Mouse (Mus musculus) naive thymus-derived CD4-positive, alpha-beta T cell, adult 5 months (primary cell): ENCODE results near the gene 1500011B03Rik. TPM values are rescaled to one million over a fixed set of nuclear protein-coding genes. Genes with fewer than 3 reads are reported as not detected.

Source experiments
- polyA plus RNA-seq: library from polyadenylated mRNA; unstranded; fragments of 100-300 nt; shearing (Covaris generic); gene quantifications from one replicate; pipeline ENCODE4 v1.2.1, GENCODE M21; 2017

Gene 1500011B03Rik
- 49.4 TPM for polyA plus RNA-seq

DNA sequence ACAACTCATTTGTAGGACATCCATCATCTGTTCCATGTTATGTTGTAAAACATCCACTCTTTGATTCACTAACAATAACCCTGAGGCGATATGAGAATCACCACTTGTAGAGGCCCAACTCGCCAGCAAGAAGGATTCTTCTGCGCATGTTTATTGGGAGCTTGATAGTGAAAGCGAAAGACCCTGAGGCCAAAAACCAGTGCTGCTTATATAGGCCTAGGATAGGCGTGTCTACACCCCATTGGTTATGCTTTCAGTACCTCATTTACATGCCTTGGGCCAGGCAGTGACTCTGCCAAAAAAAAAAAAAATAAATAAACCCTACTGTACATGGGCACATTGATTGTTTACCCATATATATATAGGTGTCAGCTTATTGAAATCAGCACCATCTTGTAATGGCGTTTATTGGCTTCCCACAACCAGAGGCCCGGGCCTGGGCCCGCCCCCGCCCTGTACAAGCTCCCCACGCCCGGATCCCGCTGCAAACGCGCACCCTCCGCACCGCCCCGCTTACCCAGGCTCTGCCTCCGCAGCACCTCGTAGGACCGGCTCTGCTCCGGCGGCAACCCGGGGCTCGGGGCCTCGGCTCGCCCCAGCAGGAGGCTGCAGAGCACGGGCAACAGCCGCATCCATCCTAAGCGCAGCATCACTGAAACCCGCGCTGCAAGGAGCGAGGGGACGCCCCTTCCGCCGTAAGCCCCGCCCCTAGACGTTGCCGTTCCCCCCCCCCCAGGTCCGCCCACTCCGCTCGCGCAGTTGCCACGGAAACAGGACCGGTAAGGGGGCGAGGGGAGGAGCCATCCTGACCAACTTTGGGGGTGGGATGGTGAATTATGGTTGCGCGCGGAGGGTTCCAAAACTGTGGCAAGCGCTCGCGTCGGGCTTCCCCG is at the start of gene 1500011B03Rik:
TSS of gene 1500011B03Rik (minus strand) at position 673 of the 893 bp plus-strand sequence.

GRCm38 (mm10) chr5:114858582-114858981 is 35.3 kb upstream of the 1500011B03Rik start, which contains the start of gene Gm9936:
Gene Gm9936 (minus strand): TSS chr5:114858682.

GRCm38 (mm10) chr5:114853364-114853763 is 30.1 kb upstream of the 1500011B03Rik start, which contains the start of gene 4930519G04Rik:
Gene 4930519G04Rik (plus strand): TSS chr5:114853664.

DNA sequence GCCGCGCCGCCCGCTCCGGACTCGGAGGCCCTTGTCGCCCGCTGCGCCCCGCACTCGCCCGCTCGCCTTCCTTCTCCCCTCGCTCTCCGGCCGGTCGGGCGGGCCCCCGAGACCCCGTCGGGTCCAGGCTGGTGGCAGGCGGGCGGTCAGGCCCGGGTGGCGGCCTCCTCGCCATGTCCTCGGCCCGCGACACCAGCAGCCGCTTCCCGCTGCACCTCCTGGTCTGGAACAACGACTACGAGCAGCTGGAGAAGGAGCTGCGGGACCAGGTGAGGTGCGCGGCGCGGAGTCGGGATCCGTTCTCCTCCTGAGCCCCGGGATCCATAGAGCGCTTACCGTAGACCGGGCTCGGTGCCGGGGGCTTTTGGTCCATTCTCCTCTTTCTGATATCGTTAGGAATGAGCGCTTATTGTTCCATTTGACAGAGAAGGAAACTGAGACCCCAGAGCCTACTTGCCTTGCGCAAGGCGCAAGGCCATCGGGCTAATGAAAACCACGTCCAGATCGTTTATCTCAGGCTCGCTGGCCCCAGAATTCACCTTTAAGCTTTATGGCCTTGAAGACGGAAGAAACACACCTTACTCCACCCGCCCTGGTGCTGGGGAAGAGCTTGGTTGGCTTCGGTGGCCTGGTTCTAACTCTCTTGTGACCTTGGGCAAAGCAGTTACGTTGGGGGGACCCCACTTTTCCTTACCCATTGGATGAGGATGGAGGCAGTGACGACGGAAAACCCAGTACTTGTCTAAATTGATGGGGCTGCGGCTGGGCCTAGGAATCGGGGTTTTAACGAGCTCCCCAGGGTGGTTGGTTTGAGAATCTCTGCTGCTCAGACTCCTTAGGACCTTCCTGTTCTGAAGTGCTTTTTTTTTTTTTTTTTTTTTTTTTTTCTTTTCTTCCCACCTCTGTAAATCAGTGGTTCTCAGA is 48.0 kb downstream of the 1500011B03Rik start, which contains the start of gene Git2:
TSS of gene Git2 (minus strand) at position 462 of the 924 bp plus-strand sequence.

GRCm38 (mm10) chr5:114774403-114775051 is 48.7 kb downstream of the 1500011B03Rik start, which contains the start of gene Ankrd13a:
Gene Ankrd13a (plus strand): TSS chr5:114774677.

Other genes starting within 250 kb of the 1500011B03Rik start
- 0.63 TPM for gene Trpv4, start 165.0 kb downstream of the 1500011B03Rik start, polyA plus RNA-seq
- gene Gltp, start 132.5 kb downstream of the 1500011B03Rik start, polyA plus RNA-seq = 238 TPM
- gene Tchp, start 115.7 kb downstream of the 1500011B03Rik start, polyA plus RNA-seq = 17.0 TPM
- gene Ankrd13a, start 48.8 kb downstream of the 1500011B03Rik start, polyA plus RNA-seq = 208 TPM
- gene Git2, start 48.0 kb downstream of the 1500011B03Rik start, polyA plus RNA-seq = 158 TPM
- not detected for gene 4930519G04Rik, start 30.2 kb upstream of the 1500011B03Rik start, polyA plus RNA-seq
- gene Gm9936, start 35.2 kb upstream of the 1500011B03Rik start, polyA plus RNA-seq = not detected
- 9.0 TPM for gene Oasl2, start 73.5 kb upstream of the 1500011B03Rik start, polyA plus RNA-seq
- gene Oasl1, start 99.8 kb upstream of the 1500011B03Rik start, polyA plus RNA-seq = 5.1 TPM
- 34.7 TPM for gene 2210016L21Rik, start 118.7 kb upstream of the 1500011B03Rik start, polyA plus RNA-seq
- 0.15 TPM for gene Hnf1a, start 147.6 kb upstream of the 1500011B03Rik start, polyA plus RNA-seq
- gene Sppl3, start 187.7 kb upstream of the 1500011B03Rik start, polyA plus RNA-seq = 64.1 TPM